ENCODE assay signal across 10 mouse cellular contexts in genomic region chr9:64310996-64311785, GRCm38 (mm10). TPM values are rescaled to one million over a fixed set of nuclear protein-coding genes. Genes with fewer than 3 reads are reported as not detected.
A peak's percentile ranks its signal among the peaks of the same experiment; 100 is the strongest.
DNase-seq lines count a peak whose midpoint lies in the region; ATAC-seq and TF ChIP-seq lines count a peak whose summit lies in the region.
"Had no signal": no experiment of that assay in that cellular context is flagged by ENCODE, and none has a peak within 500 bp of the region (broad histone marks: within the 10 kb centered on the region; RNA-seq: fewer than 3 reads in every experiment).

No protein-coding gene starts in this region.

- no peak overlapping the region for H3K27ac ChIP-seq in liver, adult 2 months (replicated peaks; ENCODE audit: insufficient read depth, low read depth, low read length)
- peak overlapping the region; percentile 70; the same call in 1 of the 2 replicates for H3K27ac ChIP-seq in kidney, postnatal 0 days
- no peak overlapping the region for H3K27ac ChIP-seq in forebrain, embryonic 11.5 days (ENCODE audit: low read depth, low read length)
- H3K27ac ChIP-seq: neural tube, embryonic 15.5 days had no signal

- H3K27me3 ChIP-seq in liver, adult 2 months (ENCODE audit: control insufficient read depth, insufficient read depth, low read length): no peaks in the 10 kb centered on the region
- no peaks in the 10 kb centered on the region for H3K27me3 ChIP-seq in kidney, postnatal 0 days (ENCODE audit: insufficient read depth, low read length)
- no peaks in the 10 kb centered on the region for H3K27me3 ChIP-seq in forebrain, embryonic 11.5 days (ENCODE audit: control insufficient read depth, insufficient read depth, low read length)
- H3K27me3 ChIP-seq: neural tube, embryonic 15.5 days had no signal

- H3K9ac ChIP-seq in liver, adult 2 months (ENCODE audit: low read depth, low read length): no peak overlapping the region
- H3K9ac ChIP-seq in kidney, postnatal 0 days (ENCODE audit: low read depth, low read length): no peak overlapping the region
- H3K9ac ChIP-seq in forebrain, embryonic 11.5 days (ENCODE audit: low read length): no peak overlapping the region
- H3K9ac ChIP-seq: neural tube, embryonic 15.5 days had no signal

- ATAC-seq in kidney, postnatal 0 days (replicated peaks; ENCODE audit: low FRiP score, low read depth): peak; percentile 72
- ATAC-seq in forebrain, embryonic 11.5 days (replicated peaks; ENCODE audit: low FRiP score): no peak

- no peaks in the 10 kb centered on the region for H3K79me2 ChIP-seq in liver, adult 2 months (ENCODE audit: control insufficient read depth, insufficient read depth, low read length)

- 78% methylated on average over 16 of the region's 16 CpGs for WGBS in liver, adult 2 months
- WGBS in kidney, postnatal 0 days: 64% methylated on average over 16 of the region's 16 CpGs
- 79% methylated on average over 16 of the region's 16 CpGs for WGBS in forebrain, embryonic 11.5 days

- DNase-seq in embryo, embryonic 10 days (ENCODE audit: low spot score): peak; percentile 18
- no peak for DNase-seq in embryo, embryonic 9.5 days (ENCODE audit: extremely low spot score)
- peak; percentile 12 for DNase-seq in liver, adult 2 months (ENCODE audit: extremely low read depth, low read depth, low spot score)
- DNase-seq in liver: no peak
- peak; percentile 65 for DNase-seq in R1 (ENCODE audit: low read depth, low spot score)
- DNase-seq in kidney, postnatal 0 days (ENCODE audit: low spot score): peak; percentile 41
- no peak for DNase-seq in forebrain, embryonic 11.5 days (ENCODE audit: low spot score)
- DNase-seq in layer of hippocampus, postnatal 25 days (ENCODE audit: extremely low spot score in 1 of 2, low spot score in 1 of 2): no peak
- DNase-seq: adrenal gland, adult 8-10 months had no signal

- H3K4me1 ChIP-seq in liver, adult 2 months (ENCODE audit: control insufficient read depth, insufficient read depth, low read length): no peaks in the 10 kb centered on the region
- H3K4me1 ChIP-seq in kidney, postnatal 0 days (replicated peaks; ENCODE audit: insufficient read depth, low read length): no peaks in the 10 kb centered on the region
- no peaks in the 10 kb centered on the region for H3K4me1 ChIP-seq in forebrain, embryonic 11.5 days (replicated peaks; ENCODE audit: control insufficient read depth, insufficient read depth, low read length)

- H3K4me3 ChIP-seq in liver, adult 2 months (ENCODE audit: insufficient read depth, low read depth, low read length): no peak overlapping the region
- no peak overlapping the region for H3K4me3 ChIP-seq in kidney, postnatal 0 days (replicated peaks; ENCODE audit: low read depth, low read length)
- no peak overlapping the region for H3K4me3 ChIP-seq in forebrain, embryonic 11.5 days (ENCODE audit: low read depth, low read length)
- H3K4me3 ChIP-seq: neural tube, embryonic 15.5 days had no signal

- no peak overlapping the region for H3K4me2 ChIP-seq in kidney, postnatal 0 days (ENCODE audit: low read length)
- H3K4me2 ChIP-seq in forebrain, embryonic 11.5 days (ENCODE audit: low read depth, low read length, severe bottlenecking): no peak overlapping the region
- H3K4me2 ChIP-seq: neural tube, embryonic 15.5 days had no signal

- no peaks in the 10 kb centered on the region for H3K9me3 ChIP-seq in kidney, postnatal 0 days (replicated peaks; ENCODE audit: low read length)
- no peaks in the 10 kb centered on the region for H3K9me3 ChIP-seq in forebrain, embryonic 11.5 days (ENCODE audit: control insufficient read depth, low read length)
- H3K9me3 ChIP-seq: neural tube, embryonic 15.5 days had no signal

- peaks cover 37% of the 10 kb centered on the region for H3K36me3 ChIP-seq in liver, adult 2 months (ENCODE audit: control insufficient read depth, insufficient read depth, low read length)
- H3K36me3 ChIP-seq in kidney, postnatal 0 days (ENCODE audit: insufficient read depth, low read length): peaks cover 17% of the 10 kb centered on the region
- H3K36me3 ChIP-seq in forebrain, embryonic 11.5 days (ENCODE audit: control insufficient read depth, insufficient read depth, low read length): no peaks in the 10 kb centered on the region

- 0 out of 2 replicates have a peak, but pooled peaks have one; percentile 19 for TF ChIP-seq CTCF in liver, adult 2 months (IDR thresholded peaks at IDR 0.05; ENCODE audit: low read depth, low read length)
- TF ChIP-seq CTCF in kidney, postnatal 0 days (IDR thresholded peaks at IDR 0.05; ENCODE audit: low read depth): peak; percentile 52

- no peak for TF ChIP-seq POLR2A in liver, adult 2 months (IDR thresholded peaks at IDR 0.05; ENCODE audit: extremely low read depth, insufficient read depth, low read length)

RNA-seq across cellular contexts. Expression of gene Tipin, which starts 29.8 kb away (rescaled TPM):
- 5.7 and 6.0 TPM in 2 replicates for total RNA-seq in liver, adult 2 months (2014; rRNA removed)
- polyA plus RNA-seq in liver, adult 2 months (2012; rRNA removed): 1.4 and 2.5 TPM in 2 replicates
- polyA plus RNA-seq in kidney, postnatal 0 days (2015; fragmentation: Nextera tagmentation; extraction: Ambion mirVana): 168 and 193 TPM in 2 replicates
- polyA plus RNA-seq in forebrain, embryonic 11.5 days (2014; fragmentation: Nextera tagmentation; extraction: Ambion mirVana): 300 and 304 TPM in 2 replicates
- total RNA-seq in layer of hippocampus, postnatal 25 days (2021): 10 to 100 TPM; 13.8 to 19.7 TPM

RNA-seq across cellular contexts. Expression of gene Dis3l, which starts 29.9 kb away (rescaled TPM):
- total RNA-seq in liver, adult 2 months (2014; rRNA removed): 10.8 and 11.7 TPM in 2 replicates
- polyA plus RNA-seq in liver, adult 2 months (2012; rRNA removed): 7.7 and 8.4 TPM in 2 replicates
- polyA plus RNA-seq in kidney, postnatal 0 days (2015; fragmentation: Nextera tagmentation; extraction: Ambion mirVana): 13.9 and 14.5 TPM in 2 replicates
- polyA plus RNA-seq in forebrain, embryonic 11.5 days (2014; fragmentation: Nextera tagmentation; extraction: Ambion mirVana): 22.4 and 23.4 TPM in 2 replicates
- total RNA-seq in layer of hippocampus, postnatal 25 days (2021): 10 to 100 TPM; 27.7 to 31.6 TPM

RNA-seq across cellular contexts. Expression of gene Map2k1, which starts 57.8 kb away (rescaled TPM):
- total RNA-seq in liver, adult 2 months (2014; rRNA removed): 34.7 and 40.3 TPM in 2 replicates
- 26.4 and 26.8 TPM in 2 replicates for polyA plus RNA-seq in liver, adult 2 months (2012; rRNA removed)
- 81.6 and 82.7 TPM in 2 replicates for polyA plus RNA-seq in kidney, postnatal 0 days (2015; fragmentation: Nextera tagmentation; extraction: Ambion mirVana)
- 67.7 and 71.1 TPM in 2 replicates for polyA plus RNA-seq in forebrain, embryonic 11.5 days (2014; fragmentation: Nextera tagmentation; extraction: Ambion mirVana)
- 100 to 1,000 TPM; 294 to 332 TPM for total RNA-seq in layer of hippocampus, postnatal 25 days (2021)

Comparison
In these comparisons a context has a peak if more than half of its experiments do, and no peak if none do; other contexts are left out.
1. DNase-seq: peak in embryo, embryonic 10 days (single experiment), liver, adult 2 months (single experiment), R1 (single experiment) and kidney, postnatal 0 days (single experiment); none in embryo, embryonic 9.5 days (single experiment), liver (single experiment), forebrain, embryonic 11.5 days (single experiment) and layer of hippocampus, postnatal 25 days (0 of 2).
2. RNA of gene Tipin, which starts 29.8 kb away (polyA plus RNA-seq): 300 to 304 TPM in forebrain, embryonic 11.5 days and 168 to 193 TPM in kidney, postnatal 0 days; 1.4 to 2.5 TPM in liver, adult 2 months; every median in the first group is over 10 times any median in the second.